22 mouse cellular contexts compared by ENCODE assay signal in genomic region chr1:161020051-161020450, GRCm38 (mm10). TPM values are rescaled to one million over a fixed set of nuclear protein-coding genes. Genes with fewer than 3 reads are reported as not detected.
A peak's percentile ranks its signal among the peaks of the same experiment; 100 is the strongest.
DNase-seq lines count a peak whose midpoint lies in the region; TF ChIP-seq lines count a peak whose summit lies in the region.
"Had no signal": no experiment of that assay in that cellular context is flagged by ENCODE, and none has a peak within 500 bp of the region (broad histone marks: within the 10 kb centered on the region; RNA-seq: fewer than 3 reads in every experiment).

No protein-coding gene starts in this region.

- WGBS in heart, embryonic 10.5 days: 93% methylated on average over 14 of the region's 14 CpGs

- intact Hi-C loops in heart, postnatal 10 days (cut with DNase I): no loop called here

- peak; percentile 64 for DNase-seq in heart, adult 11 months
- no peak for DNase-seq in heart, postnatal 10 days
- peak; percentile 53 for DNase-seq in heart, embryonic 10.5 days (ENCODE audit: low spot score)
- no peak for DNase-seq in heart, postnatal 4 days
- DNase-seq in ES-E14 (ENCODE audit: low read depth, low spot score): no peak
- no peak for DNase-seq in embryo, embryonic 10.5 days (ENCODE audit: low spot score)
- no peak for DNase-seq in thymus, postnatal 0 days (ENCODE audit: low spot score)
- DNase-seq: adrenal gland, adult 2 months; adrenal gland, adult 8-10 months; adrenal gland, postnatal 10 days; adrenal gland, postnatal 14 days; adrenal gland, postnatal 25 days; adrenal gland, postnatal 36 days; B cell, adult 2 months; cerebellum, adult 11 months; cerebellum, adult 11-12 months; cerebellum, adult 18-20 months; cerebellum, adult 2 months had no signal

- no peak for TF ChIP-seq CTCF in E14TG2a.4 (conservative IDR thresholded peaks at IDR 0.05; ENCODE audit: low read length)

- H3K4me1 ChIP-seq in heart, embryonic 10.5 days: no peaks in the 10 kb centered on the region
- H3K4me1 ChIP-seq in E14TG2a.4 (replicated peaks; ENCODE audit: low read depth, low read length) (peaks cover 11% of the 10 kb centered on the region; the same call in 1 of the 2 replicates), ES-E14 (ENCODE audit: control insufficient read depth in 2 of 2, insufficient read depth in 2 of 2, low read length in 2 of 2, poor library complexity in 1 of 2) (no peaks in the 10 kb centered on the region)

- peaks cover 32% of the 10 kb centered on the region for H3K36me3 ChIP-seq in heart, embryonic 10.5 days
- H3K36me3 ChIP-seq in E14TG2a.4 (ENCODE audit: insufficient read depth, low read length) (peaks cover 52% of the 10 kb centered on the region), ES-E14 (ENCODE audit: control insufficient read depth, insufficient read depth, low read length, poor library complexity, severe bottlenecking) (peaks cover 6% of the 10 kb centered on the region)

- no peak overlapping the region for H3K4me3 ChIP-seq in heart, embryonic 10.5 days
- H3K4me3 ChIP-seq in E14TG2a.4 (replicated peaks; ENCODE audit: low read length) (peak overlapping the region; percentile 41), ES-E14 (ENCODE audit: insufficient read depth in 1 of 2, low read depth in 1 of 2, low read length in 2 of 2, poor library complexity in 1 of 2, severe bottlenecking in 1 of 2) (peak overlapping the region in 1 of 2 experiments; percentile 40; a peak in 1 of 4 replicates)

- 0 out of 2 replicates have a peak overlapping the region, but pooled peaks have one; percentile 18 for H3K9ac ChIP-seq in ES-E14 (ENCODE audit: insufficient read depth, low read depth, low read length, poor library complexity, severe bottlenecking)

- H3K27ac ChIP-seq in heart, embryonic 10.5 days: no peak overlapping the region
- no peak overlapping the region for H3K27ac ChIP-seq in ES-E14 (ENCODE audit: insufficient read depth, low read depth, low read length, poor library complexity, severe bottlenecking)

- H3K27me3 ChIP-seq in heart, embryonic 10.5 days (ENCODE audit: insufficient read depth, poor library complexity, severe bottlenecking): no peaks in the 10 kb centered on the region
- no peaks in the 10 kb centered on the region for H3K27me3 ChIP-seq in E14TG2a.4 (ENCODE audit: insufficient read depth, low read length)
- H3K27me3 ChIP-seq: CH12.LX, Patski had no signal

- H3K9me3 ChIP-seq in heart, embryonic 10.5 days: no peaks in the 10 kb centered on the region
- H3K9me3 ChIP-seq in E14TG2a.4 (ENCODE audit: low read length) (no peaks in the 10 kb centered on the region), ES-E14 (ENCODE audit: control insufficient read depth, insufficient read depth, low read depth, low read length) (no peaks in the 10 kb centered on the region)
- H3K9me3 ChIP-seq: G1E had no signal

- in situ Hi-C loops in ES-E14 (cut with MboI; ENCODE audit: low sequenced_read_pairs in 2 of 2, unreplicated experiment in 2 of 2): no loop called here

TF ChIP-seq in ES-E14, 5 proteins besides CTCF, POLR2A, EP300 and RAD21:
- TF ChIP-seq HCFC1 (IDR thresholded peaks at IDR 0.05; ENCODE audit: borderline replicate concordance, insufficient read depth, low read length): no peak
- no peak for TF ChIP-seq ZNF384 (IDR thresholded peaks at IDR 0.05; ENCODE audit: low read depth, low read length)
- no peak for TF ChIP-seq ZC3H11A (IDR thresholded peaks at IDR 0.05; ENCODE audit: borderline replicate concordance, low read depth, low read length)
- no peak for TF ChIP-seq CHD2 (IDR thresholded peaks at IDR 0.05; ENCODE audit: low read depth, low read length)
- no peak for TF ChIP-seq MAFK (IDR thresholded peaks at IDR 0.05; ENCODE audit: insufficient read depth, low read depth, low read length)

RNA-seq across cellular contexts. Expression of gene Zbtb37, which starts 14.6 kb away (rescaled TPM):
- total RNA-seq in heart, postnatal 10 days (2021): 10 to 100 TPM; 14.5 to 17.7 TPM
- 6.9 and 8.7 TPM in 2 replicates for polyA plus RNA-seq in heart, embryonic 10.5 days (2016; fragmentation: Nextera tagmentation; extraction: Ambion mirVana)
- total RNA-seq in heart, postnatal 4 days (2021): 10 to 100 TPM; 17.2 to 18.3 TPM
- total RNA-seq in ES-E14 (2012; rRNA removed): 10.7 and 13.0 TPM in 2 replicates
- polyA plus RNA-seq in thymus, postnatal 0 days (2015; fragmentation: Nextera tagmentation; extraction: Ambion mirVana): 4.1 and 5.2 TPM in 2 replicates

RNA-seq across cellular contexts. Expression of gene Serpinc1, which starts 41.7 kb away (rescaled TPM):
- total RNA-seq in heart, postnatal 10 days (2021): under 1 TPM; 0.17 to 0.57 TPM
- 1.7 and 32.9 TPM in 2 replicates for polyA plus RNA-seq in heart, embryonic 10.5 days (2016; fragmentation: Nextera tagmentation; extraction: Ambion mirVana)
- under 1 TPM; 0.65 to 0.71 TPM for total RNA-seq in heart, postnatal 4 days (2021)
- 0.89 and 1.4 TPM in 2 replicates for total RNA-seq in ES-E14 (2012; rRNA removed)
- polyA plus RNA-seq in thymus, postnatal 0 days (2015; fragmentation: Nextera tagmentation; extraction: Ambion mirVana): 2.1 and 2.7 TPM in 2 replicates

RNA-seq across cellular contexts. Expression of gene Dars2, which starts 50.4 kb away (rescaled TPM):
- total RNA-seq in heart, postnatal 10 days (2021): 10 to 100 TPM; 16.7 to 19.2 TPM
- polyA plus RNA-seq in heart, embryonic 10.5 days (2016; fragmentation: Nextera tagmentation; extraction: Ambion mirVana): 47.8 and 57.3 TPM in 2 replicates
- total RNA-seq in heart, postnatal 4 days (2021): 10 to 100 TPM; 18.4 to 20.1 TPM
- total RNA-seq in ES-E14 (2012; rRNA removed): 38.7 and 39.8 TPM in 2 replicates
- 27.0 and 29.2 TPM in 2 replicates for polyA plus RNA-seq in thymus, postnatal 0 days (2015; fragmentation: Nextera tagmentation; extraction: Ambion mirVana)

RNA-seq across cellular contexts. Expression of gene Cenpl, which starts 50.5 kb away (rescaled TPM):
- total RNA-seq in heart, postnatal 10 days (2021): 1 to 10 TPM; 3.7 to 4.2 TPM
- polyA plus RNA-seq in heart, embryonic 10.5 days (2016; fragmentation: Nextera tagmentation; extraction: Ambion mirVana): 21.6 and 25.5 TPM in 2 replicates
- 10 to 100 TPM in 1 of 2 experiments, 1 to 10 TPM in 1; 8.2 to 10.0 TPM for total RNA-seq in heart, postnatal 4 days (2021)
- 5.1 and 6.2 TPM in 2 replicates for total RNA-seq in ES-E14 (2012; rRNA removed)
- polyA plus RNA-seq in thymus, postnatal 0 days (2015; fragmentation: Nextera tagmentation; extraction: Ambion mirVana): 51.9 and 57.7 TPM in 2 replicates

Comparison
In these comparisons a context has a peak if more than half of its experiments do, and no peak if none do; other contexts are left out.
1. DNase-seq: peak in heart, adult 11 months (single experiment) and heart, embryonic 10.5 days (single experiment); none in heart, postnatal 10 days (0 of 2), heart, postnatal 4 days (single experiment), ES-E14 (single experiment), embryo, embryonic 10.5 days (single experiment) and thymus, postnatal 0 days (single experiment).